Mouse (Mus musculus): ENCODE results near the gene Fyttd1. TPM values are rescaled to one million over a fixed set of nuclear protein-coding genes. Genes with fewer than 3 reads are reported as not detected.
"Not testable (repeated sequence)": the region's sequence is repeated elsewhere in the genome, so short reads cannot be mapped to it uniquely, and the experiment has no call there.

The Fyttd1 gene
- polyA plus RNA-seq, 1 experiment from 2014 or later = 99.0 TPM

DNA sequence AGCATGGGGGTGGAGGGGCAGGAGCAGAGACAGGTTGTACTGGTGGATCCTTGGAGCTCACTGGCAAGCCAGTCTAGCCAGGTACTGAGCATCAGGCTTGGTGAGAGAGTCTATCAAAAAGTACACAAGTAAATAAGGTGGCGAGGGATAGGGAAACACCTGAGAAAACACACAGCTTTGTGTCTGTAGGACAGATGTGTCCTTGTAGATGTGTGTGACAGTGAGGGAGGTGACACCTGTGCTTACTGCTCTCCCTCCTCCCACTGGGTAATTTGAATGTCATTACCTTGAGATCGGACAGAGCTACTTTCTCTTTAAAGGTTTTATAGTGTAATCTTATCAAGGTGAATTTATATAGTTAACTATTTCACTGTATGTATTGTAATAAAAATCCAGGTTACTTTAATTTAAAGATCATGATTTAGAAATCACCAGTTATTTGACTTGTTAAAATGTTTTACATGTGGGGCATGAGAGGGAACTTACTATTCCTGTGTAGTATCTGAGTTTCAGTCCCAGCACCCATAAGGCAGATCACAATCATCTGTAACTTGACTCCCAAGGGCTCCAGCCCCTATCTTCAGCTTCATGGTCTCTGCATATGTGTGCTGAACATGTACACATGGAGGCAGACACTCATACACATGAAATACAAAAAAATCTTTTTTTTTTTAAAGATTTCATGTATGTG is 24.2 kb downstream of the Fyttd1 start:
- H3K36me3 ChIP-seq (replicated peaks) = peaks cover 85% of the 10 kb centered on the region
- no peaks in the 10 kb centered on the region for H3K4me1 ChIP-seq
- no peak overlapping the region for H3K27ac ChIP-seq
- no peaks in the 10 kb centered on the region for H3K27me3 ChIP-seq (ENCODE audit: poor library complexity, severe bottlenecking)
- no peak for DNase-seq (ENCODE audit: extremely low spot score, low spot score)
- H3K9me3 ChIP-seq = no peaks in the 10 kb centered on the region
- WGBS = 92% methylated on average over 2 of the region's 2 CpGs
- no peak overlapping the region for H3K4me3 ChIP-seq

- Histone ChIP-seq H3K9me3 (no peaks in the 10 kb centered on the region), H3K4me3 (no peak overlapping the region), H3K27ac (no peak overlapping the region), H3K4me1 (no peaks in the 10 kb centered on the region), H3K27me3 (ENCODE audit: poor library complexity, severe bottlenecking) (no peaks in the 10 kb centered on the region), H3K36me3 (replicated peaks) (peaks cover 89% of the 10 kb centered on the region)
- 75% methylated on average over 3 of the region's 3 CpGs for WGBS
- no peak for DNase-seq (ENCODE audit: extremely low spot score, low spot score)
Observed at GRCm38 (mm10) chr16:32902051-32902428, 24.7 kb downstream of the Fyttd1 start.

GRCm38 (mm10) chr16:32906186-32906585 is 28.9 kb downstream of the Fyttd1 start:
- Histone ChIP-seq H3K4me3 (no peak overlapping the region), H3K27ac (no peak overlapping the region), H3K36me3 (replicated peaks) (peaks cover 57% of the 10 kb centered on the region), H3K4me1 (no peaks in the 10 kb centered on the region), H3K9me3 (no peaks in the 10 kb centered on the region), H3K27me3 (ENCODE audit: poor library complexity, severe bottlenecking) (no peaks in the 10 kb centered on the region)
- 90% methylated on average over 2 of the region's 2 CpGs for WGBS
- no peak for DNase-seq (ENCODE audit: extremely low spot score, low spot score)

- Histone ChIP-seq H3K4me3 (no peak overlapping the region), H3K9me3 (no peaks in the 10 kb centered on the region), H3K27me3 (ENCODE audit: poor library complexity, severe bottlenecking) (no peaks in the 10 kb centered on the region), H3K27ac (no peak overlapping the region), H3K4me1 (no peaks in the 10 kb centered on the region), H3K36me3 (replicated peaks) (peaks cover 53% of the 10 kb centered on the region)
- 94% methylated on average over 8 of the region's 8 CpGs for WGBS
- no peak for DNase-seq (ENCODE audit: extremely low spot score, low spot score)
Observed at GRCm38 (mm10) chr16:32906727-32907126, 29.4 kb downstream of the Fyttd1 start.

DNA sequence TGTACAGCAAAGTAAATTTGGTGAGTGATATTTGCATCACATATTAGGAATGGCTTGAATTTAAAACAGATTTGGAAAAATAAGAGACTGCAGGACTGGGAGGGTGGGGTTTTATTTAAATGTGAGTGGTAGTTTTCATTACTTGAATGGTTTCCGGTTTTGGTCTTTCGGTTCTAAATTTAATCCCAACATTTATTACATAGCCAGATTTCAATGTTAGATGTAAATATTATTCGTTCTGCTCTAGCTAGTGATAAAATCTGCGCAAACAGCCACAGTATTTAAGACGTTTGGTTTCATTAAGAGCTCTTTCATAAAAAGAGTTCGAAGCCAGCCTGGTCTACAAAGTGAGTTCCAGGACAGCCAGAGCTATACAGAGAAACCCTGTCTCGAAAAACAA is 35.9 kb downstream of the Fyttd1 start:
- H3K27ac ChIP-seq = no peak overlapping the region
- peak overlapping the region; percentile 99 for H3K4me3 ChIP-seq
- H3K27me3 ChIP-seq (ENCODE audit: poor library complexity, severe bottlenecking) = no peaks in the 10 kb centered on the region
- 0 out of 2 replicates have a peak, but pooled peaks cover 5% of the 10 kb centered on the region for H3K36me3 ChIP-seq (replicated peaks)
- DNase-seq (ENCODE audit: extremely low spot score, low spot score) = no peak
- WGBS = 69% methylated on average over 7 of the region's 7 CpGs
- H3K9me3 ChIP-seq = no peaks in the 10 kb centered on the region
- peaks cover 17% of the 10 kb centered on the region for H3K4me1 ChIP-seq

DNA sequence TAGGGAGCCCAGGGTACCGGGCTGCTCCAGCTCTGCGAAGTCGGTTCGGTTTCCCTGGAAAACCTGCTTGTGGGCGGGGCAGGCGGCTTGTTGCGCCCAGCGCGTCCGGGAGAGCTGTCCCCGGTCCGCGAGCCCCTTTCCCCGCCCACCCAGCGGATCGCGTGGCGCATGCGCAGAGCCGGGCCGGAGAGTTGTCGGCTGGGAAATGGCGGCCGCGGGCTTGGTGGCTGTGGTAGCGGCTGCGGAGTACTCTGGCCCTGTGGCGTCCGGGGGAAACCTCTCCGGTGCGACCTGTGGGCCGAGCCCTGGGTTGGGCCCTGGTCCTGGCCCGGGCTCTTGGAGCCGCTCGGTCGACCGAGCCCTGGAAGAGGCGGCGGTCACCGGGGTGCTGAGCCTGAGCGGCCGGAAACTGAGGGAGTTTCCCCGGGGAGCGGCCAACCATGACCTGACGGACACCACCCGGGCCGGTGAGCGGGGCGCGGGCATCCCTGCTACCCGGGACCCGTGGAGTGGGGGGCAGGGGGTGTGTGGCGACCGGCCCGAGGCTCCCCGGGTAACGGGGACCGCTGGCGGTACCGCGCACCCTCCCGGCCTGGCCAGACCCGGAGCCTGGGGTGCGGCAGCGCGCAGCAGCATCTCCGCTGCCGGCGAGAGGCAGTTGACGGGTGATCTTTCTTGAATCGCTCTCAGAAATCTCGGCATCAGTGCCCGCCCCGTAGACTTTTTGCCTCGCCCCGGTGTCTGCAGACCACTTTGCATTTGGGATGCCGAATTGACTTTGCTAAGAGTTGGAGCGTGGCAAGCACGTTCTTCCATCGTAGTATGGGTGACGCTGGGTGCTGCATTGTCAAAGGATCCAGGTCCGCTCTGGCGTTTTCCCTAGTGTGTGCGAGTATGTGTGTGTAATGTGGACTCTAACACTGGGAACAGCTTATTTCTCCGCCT is 36.9 kb downstream of the Fyttd1 start, which contains the start of gene Lrch3:
Lrch3 (plus strand) TSS at position 164 of the 945 bp plus-strand sequence.
- WGBS = under 1% methylated on average over 85 of the region's 85 CpGs
- Histone ChIP-seq H3K4me3 (peak within 1 kb of the TSS; percentile 99), H3K4me1 (peaks cover 17% of the 10 kb centered on the region), H3K27ac (peak within 1 kb of the TSS; percentile 98), H3K9me3 (no peaks in the 10 kb centered on the region), H3K27me3 (ENCODE audit: poor library complexity, severe bottlenecking) (no peaks in the 10 kb centered on the region), H3K36me3 (replicated peaks) (peaks cover 7% of the 10 kb centered on the region)
- DNase-seq (ENCODE audit: extremely low spot score, low spot score) = peak; percentile 93

GRCm38 (mm10) chr16:32915292-32916068 is 38.2 kb downstream of the Fyttd1 start:
- no peaks in the 10 kb centered on the region for H3K27me3 ChIP-seq (ENCODE audit: poor library complexity, severe bottlenecking)
- H3K36me3 ChIP-seq (replicated peaks) = peaks cover 18% of the 10 kb centered on the region
- H3K9me3 ChIP-seq = no peaks in the 10 kb centered on the region
- peaks cover 17% of the 10 kb centered on the region for H3K4me1 ChIP-seq
- peak overlapping the region; percentile 99 for H3K4me3 ChIP-seq
- WGBS = 81% methylated on average over 9 of the region's 9 CpGs
- H3K27ac ChIP-seq = no peak overlapping the region
- no peak for DNase-seq (ENCODE audit: extremely low spot score, low spot score)

- H3K4me3 ChIP-seq; H3K27me3 ChIP-seq (ENCODE audit: poor library complexity, severe bottlenecking); DNase-seq (ENCODE audit: extremely low spot score, low spot score); H3K27ac ChIP-seq; H3K9me3 ChIP-seq; H3K4me1 ChIP-seq: not testable (repeated sequence)
- peaks cover 47% of the 10 kb centered on the region for H3K36me3 ChIP-seq (replicated peaks)
- WGBS = 93% methylated on average over 9 of the region's 9 CpGs
Observed at GRCm38 (mm10) chr16:32926629-32927028, 49.3 kb downstream of the Fyttd1 start.

- Histone ChIP-seq H3K4me1 (peaks cover 5% of the 10 kb centered on the region), H3K27ac (no peak overlapping the region), H3K27me3 (ENCODE audit: poor library complexity, severe bottlenecking) (no peaks in the 10 kb centered on the region), H3K9me3 (no peaks in the 10 kb centered on the region), H3K4me3 (no peak overlapping the region), H3K36me3 (replicated peaks) (peaks cover 43% of the 10 kb centered on the region)
- no peak for DNase-seq (ENCODE audit: extremely low spot score, low spot score)
- WGBS = 96% methylated on average over 8 of the region's 8 CpGs
Observed at GRCm38 (mm10) chr16:32927044-32927443, 49.7 kb downstream of the Fyttd1 start.

GRCm38 (mm10) chr16:32929918-32930317 is 52.6 kb downstream of the Fyttd1 start:
- DNase-seq (ENCODE audit: extremely low spot score, low spot score) = no peak
- no peak overlapping the region for H3K4me3 ChIP-seq
- WGBS = 17% methylated on average over 2 of the region's 2 CpGs

GRCm38 (mm10) chr16:32934470-32934869 is 57.2 kb downstream of the Fyttd1 start:
- WGBS = 82% methylated on average over 2 of the region's 2 CpGs
- H3K4me1 ChIP-seq = peaks cover 24% of the 10 kb centered on the region
- no peak for DNase-seq (ENCODE audit: extremely low spot score, low spot score)
- no peaks in the 10 kb centered on the region for H3K36me3 ChIP-seq (replicated peaks)
- H3K27ac ChIP-seq = no peak overlapping the region
- no peak overlapping the region for H3K4me3 ChIP-seq
- no peaks in the 10 kb centered on the region for H3K27me3 ChIP-seq (ENCODE audit: poor library complexity, severe bottlenecking)
- H3K9me3 ChIP-seq = no peaks in the 10 kb centered on the region

More at GRCm38 (mm10) chr16:32929918-32930317, 52.6 kb downstream of the Fyttd1 start:
- peaks cover 5% of the 10 kb centered on the region for H3K4me1 ChIP-seq
- H3K36me3 ChIP-seq (replicated peaks) = peaks cover 21% of the 10 kb centered on the region
- H3K9me3 ChIP-seq = no peaks in the 10 kb centered on the region
- H3K27ac ChIP-seq = no peak overlapping the region
- no peaks in the 10 kb centered on the region for H3K27me3 ChIP-seq (ENCODE audit: poor library complexity, severe bottlenecking)

DNA sequence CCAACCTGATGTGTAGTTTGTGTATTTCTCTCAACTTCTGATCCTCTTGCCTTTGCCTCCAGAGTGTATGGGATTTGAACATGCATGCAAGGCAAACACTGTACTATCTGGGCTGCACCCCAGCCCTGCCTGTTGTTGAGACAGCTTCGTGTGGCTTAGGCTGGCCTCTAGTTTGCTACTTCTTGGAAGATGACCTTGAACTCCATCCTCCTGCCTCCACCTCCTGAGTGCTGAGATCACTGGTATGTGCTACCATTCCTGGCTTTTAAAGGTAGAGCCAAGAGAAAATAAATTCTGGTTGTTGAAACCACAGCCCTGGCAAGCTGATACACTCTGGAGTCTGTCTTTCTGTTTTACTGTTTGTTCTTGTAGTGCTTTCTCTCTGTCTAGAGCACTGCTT is 57.8 kb downstream of the Fyttd1 start:
- 90% methylated on average over 1 of the region's 1 CpGs for WGBS
- DNase-seq (ENCODE audit: extremely low spot score, low spot score) = no peak
- no peaks in the 10 kb centered on the region for H3K36me3 ChIP-seq (replicated peaks)

More for the DNA sequence above, 57.8 kb downstream of the Fyttd1 start:
- Histone ChIP-seq H3K27ac (no peak overlapping the region), H3K27me3 (ENCODE audit: poor library complexity, severe bottlenecking) (no peaks in the 10 kb centered on the region), H3K4me3 (no peak overlapping the region), H3K9me3 (no peaks in the 10 kb centered on the region), H3K4me1 (peaks cover 20% of the 10 kb centered on the region)

All from forebrain, embryonic 10.5 days (tissue).